Mouse (Mus musculus) ES-Bruce4 (cell line): ENCODE results near the gene Tapbpl.

Experiments
- CTCF ChIP-seq: IDR thresholded peaks from one replicate; pipeline ENCODE4 v1.8.1; 2011; ENCODE audit warnings: low read depth, low read length
- EP300 ChIP-seq: IDR thresholded peaks from 2 replicates; pipeline ENCODE4 v1.6.1; 2011; ENCODE audit warnings: low read depth, low read length; ENCODE audit not compliant: insufficient read depth

DNA sequence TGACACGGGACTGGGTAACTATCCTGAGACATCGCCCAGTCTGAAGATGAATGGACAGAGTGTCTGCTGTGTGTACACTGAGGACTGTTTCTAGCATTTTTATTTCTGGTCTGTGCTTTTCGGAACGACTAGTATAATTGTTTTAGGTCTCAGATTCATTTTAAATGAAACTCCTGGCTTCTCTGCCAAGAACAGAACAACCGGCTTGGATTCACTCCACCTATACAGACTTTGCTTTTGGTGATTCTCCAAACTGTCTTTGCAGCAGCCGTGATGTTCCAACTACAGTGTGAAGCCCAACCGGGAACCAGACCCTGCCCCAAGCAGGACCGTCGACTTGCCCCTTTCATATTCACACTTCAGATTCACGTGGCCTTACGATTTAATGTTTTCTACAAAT is 13.8 kb downstream of the Tapbpl start:
- TF ChIP-seq CTCF (no peak), EP300 (no peak)
